Mouse (Mus musculus) kidney, embryonic 16.5 days (tissue): Measurements from ENCODE around the gene Anapc11. TPM values are rescaled to one million over a fixed set of nuclear protein-coding genes. Genes with fewer than 3 reads are reported as not detected.
A peak's percentile ranks its signal among the peaks of the same experiment; 100 is the strongest.

ENCODE experiments used
- ATAC-seq: fragments of 200-750 bp; cut with Nextera tagmentation; 2 replicates; pipeline ENCODE4 v1.8.0; 2017; ENCODE audit warnings: moderate TSS enrichment; ENCODE audit not compliant: low FRiP score, low TSS enrichment
- H3K27ac ChIP-seq: fragments of 300-500 bp; sonication (generic); 2 replicates; pipeline ENCODE4 v1.5.1; 2014; ENCODE audit warnings: low read length
- H3K27me3 ChIP-seq: fragments of 300-500 bp; sonication (generic); 2 replicates; pipeline ENCODE4 v1.6.1; 2014; ENCODE audit warnings: low read length, control low read depth, mixed read lengths; ENCODE audit not compliant: insufficient read depth
- H3K36me3 ChIP-seq: fragments of 300-500 bp; sonication (generic); 2 replicates; pipeline ENCODE4 v1.6.1; 2014; ENCODE audit warnings: low read length, control low read depth, mixed read lengths; ENCODE audit not compliant: insufficient read depth
- H3K4me1 ChIP-seq: fragments of 300-500 bp; sonication (generic); 2 replicates; pipeline ENCODE4 v1.6.1; 2014; ENCODE audit warnings: low read length, control low read depth, mixed read lengths; ENCODE audit not compliant: insufficient read depth
- H3K4me2 ChIP-seq: fragments of 300-500 bp; sonication (generic); replicated peaks from 2 replicates; pipeline ENCODE4 v1.6.1; 2014; ENCODE audit warnings: low read depth, low read length
- H3K4me3 ChIP-seq: fragments of 300-500 bp; sonication (generic); 2 replicates; pipeline ENCODE4 v1.5.1; 2014; ENCODE audit warnings: mild to moderate bottlenecking, low read length
- H3K9ac ChIP-seq: fragments of 300-500 bp; sonication (generic); replicated peaks from 2 replicates; pipeline ENCODE4 v1.6.1; 2014; ENCODE audit warnings: low read length
- H3K9me3 ChIP-seq: fragments of 300-500 bp; sonication (generic); 2 replicates; pipeline ENCODE4 v1.6.1; 2016; ENCODE audit warnings: low read length, control low read depth
- WGBS: fragments of 180-500 bp; shearing (Covaris S2); extraction: QIAGEN DNeasy Blood & Tissue Kit; methylation state at CpG from one replicate; pipeline ENCODE4 v1.1.7; 2014; 5-methylcytosine and 5-hydroxymethylcytosine counted together
- polyA plus RNA-seq: library from polyadenylated mRNA; unstranded; fragments of >200 nt; fragmentation: Nextera tagmentation; extraction: Ambion mirVana; gene quantifications from 2 replicates; pipeline ENCODE4 v1.2.1, GENCODE M21; 2015

Gene Anapc11
- polyA plus RNA-seq, 1 experiment from 2014 or later, result 195 TPM

DNA sequence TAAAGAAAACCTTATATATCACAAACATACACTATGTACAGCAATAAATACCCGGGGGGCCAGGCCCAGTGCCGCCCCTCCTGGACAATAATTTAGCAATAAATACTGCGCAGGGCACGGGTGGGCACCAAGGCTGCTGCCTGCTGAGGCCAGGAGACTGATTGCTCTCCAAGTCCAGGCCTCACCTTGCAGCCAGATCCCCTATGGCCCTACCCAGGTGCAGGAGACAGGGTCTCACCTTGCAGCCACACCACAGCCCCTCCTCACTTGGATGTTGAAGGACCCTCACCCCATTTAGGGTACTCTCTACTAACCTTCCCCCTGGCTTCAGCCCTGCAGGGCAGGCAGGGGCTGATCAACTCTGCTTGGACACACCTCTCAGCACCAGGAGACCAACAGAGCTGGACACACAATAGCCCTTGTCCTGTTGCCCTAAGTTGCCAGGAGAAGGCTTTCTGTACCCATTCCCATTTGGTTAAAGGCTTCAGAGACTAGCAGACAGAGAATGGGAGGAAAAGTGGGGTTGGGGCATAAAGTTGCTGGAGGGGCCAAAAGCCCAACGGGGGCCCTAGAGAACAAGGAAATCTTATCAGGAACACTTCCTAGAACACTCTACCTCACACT lies 27.0 kb downstream of the Anapc11 start, which contains the start of gene Sirt7:
TSS of gene Sirt7 (minus strand) at position 89 of the 624 bp plus-strand sequence.
- Histone ChIP-seq H3K27ac (peak within 1 kb of the TSS; percentile 74), H3K9me3 (no peaks in the 10 kb centered on the region), H3K4me3 (peak within 1 kb of the TSS; percentile 95), H3K4me2 (peak within 1 kb of the TSS; percentile 96), H3K27me3 (no peaks in the 10 kb centered on the region), H3K9ac (peak within 1 kb of the TSS; percentile 77), H3K36me3 (peaks cover 38% of the 10 kb centered on the region), H3K4me1 (peaks cover 26% of the 10 kb centered on the region)
- WGBS, result 22% methylated on average over 5 of the region's 5 CpGs
- peak; percentile 29 for ATAC-seq

DNA sequence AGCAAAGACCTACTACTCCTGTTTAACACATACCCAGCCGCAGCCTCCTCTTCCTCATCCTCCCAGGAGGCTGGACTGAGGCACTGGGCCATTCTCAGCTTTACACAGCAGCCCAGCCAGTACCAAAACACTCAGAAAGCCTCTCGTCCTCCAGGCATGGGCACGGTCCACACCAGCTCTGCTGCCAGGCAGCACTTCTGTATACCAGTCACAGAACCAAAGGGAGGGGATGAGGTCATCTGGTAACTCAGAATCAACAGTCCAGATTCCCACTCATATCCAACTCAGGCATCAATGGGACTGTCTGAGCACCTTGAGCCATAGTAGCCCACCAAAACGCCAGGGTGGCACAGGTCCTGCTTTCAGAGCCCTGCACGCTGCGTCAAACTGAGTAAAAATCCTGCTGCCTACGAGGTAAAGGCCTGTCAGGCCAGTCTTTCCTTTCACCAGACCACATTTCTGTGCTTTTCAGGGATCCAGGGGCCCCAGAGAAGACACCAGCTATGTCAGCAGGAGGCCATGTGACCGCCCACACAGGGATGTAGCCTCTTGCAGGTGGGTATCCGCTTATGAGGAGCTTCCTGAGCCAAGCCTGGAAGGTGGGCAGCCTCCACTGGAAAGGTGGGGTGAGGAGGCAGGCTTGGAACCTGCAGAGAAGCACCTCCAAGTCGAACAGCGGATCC lies 28.7 kb downstream of the Anapc11 start:
- Histone ChIP-seq H3K27me3 (no peaks in the 10 kb centered on the region), H3K36me3 (peaks cover 23% of the 10 kb centered on the region), H3K9ac (no peak overlapping the region), H3K4me3 (no peak overlapping the region), H3K9me3 (no peaks in the 10 kb centered on the region), H3K4me2 (no peak overlapping the region), H3K27ac (no peak overlapping the region), H3K4me1 (peaks cover 43% of the 10 kb centered on the region)
- 91% methylated on average over 11 of the region's 11 CpGs for WGBS
- ATAC-seq, result no peak

- H3K36me3 ChIP-seq, result peaks cover 22% of the 10 kb centered on the region
- H3K9me3 ChIP-seq, result no peaks in the 10 kb centered on the region
- ATAC-seq, result no peak
- H3K4me3 ChIP-seq, result no peak overlapping the region
- no peak overlapping the region for H3K9ac ChIP-seq
- 83% methylated on average over 22 of the region's 22 CpGs for WGBS
- H3K4me1 ChIP-seq, result peaks cover 48% of the 10 kb centered on the region
- H3K27me3 ChIP-seq, result no peaks in the 10 kb centered on the region
- H3K4me2 ChIP-seq, result no peak overlapping the region
- H3K27ac ChIP-seq, result no peak overlapping the region
Observed at GRCm38 (mm10) chr11:120627468-120628300, 29.5 kb downstream of the Anapc11 start.

GRCm38 (mm10) chr11:120628601-120629340 lies 30.6 kb downstream of the Anapc11 start:
- ATAC-seq, result no peak
- no peak overlapping the region for H3K4me2 ChIP-seq

GRCm38 (mm10) chr11:120629341-120629730 lies 31.1 kb downstream of the Anapc11 start:
- Histone ChIP-seq H3K36me3 (peaks cover 17% of the 10 kb centered on the region), H3K4me2 (peak overlapping the region; percentile 37), H3K9ac (peak overlapping the region; percentile 40; the same call in 1 of the 2 replicates), H3K4me1 (peaks cover 45% of the 10 kb centered on the region), H3K27me3 (no peaks in the 10 kb centered on the region), H3K4me3 (no peak overlapping the region), H3K9me3 (no peaks in the 10 kb centered on the region), H3K27ac (peak overlapping the region; percentile 85)
- ATAC-seq, result no peak
- 78% methylated on average over 23 of the region's 23 CpGs for WGBS

More at GRCm38 (mm10) chr11:120628601-120629340, 30.6 kb downstream of the Anapc11 start:
- Histone ChIP-seq H3K4me3 (no peak overlapping the region), H3K4me1 (peaks cover 47% of the 10 kb centered on the region), H3K36me3 (peaks cover 17% of the 10 kb centered on the region), H3K27ac (no peak overlapping the region), H3K27me3 (no peaks in the 10 kb centered on the region), H3K9me3 (no peaks in the 10 kb centered on the region), H3K9ac (no peak overlapping the region)
- WGBS, result 93% methylated on average over 23 of the region's 23 CpGs

DNA sequence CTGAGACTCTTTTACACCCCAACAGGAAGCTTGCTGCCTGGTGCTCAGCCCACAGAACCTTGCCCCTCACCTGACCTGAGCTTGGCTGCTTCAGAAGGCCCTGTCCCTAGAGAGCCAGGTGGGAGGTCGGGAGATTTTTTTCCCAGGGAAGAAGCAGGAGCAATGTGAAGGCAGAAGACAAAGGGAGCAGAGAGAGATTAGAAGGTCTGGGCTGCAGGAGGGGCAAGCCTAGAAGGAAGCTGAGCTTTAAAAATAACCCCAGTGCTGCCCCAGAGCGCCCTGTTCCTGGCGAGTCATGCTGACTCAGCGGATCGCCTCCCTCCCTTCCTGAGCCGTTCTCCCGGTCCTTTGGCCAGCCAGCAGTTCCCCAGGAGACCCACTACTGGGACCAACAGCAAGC lies 31.7 kb downstream of the Anapc11 start:
- H3K4me1 ChIP-seq, result peaks cover 44% of the 10 kb centered on the region
- WGBS, result 23% methylated on average over 7 of the region's 7 CpGs
- peak overlapping the region; percentile 40 for H3K9ac ChIP-seq
- no peaks in the 10 kb centered on the region for H3K27me3 ChIP-seq
- H3K4me3 ChIP-seq, result peak overlapping the region; percentile 8; the same call in 1 of the 2 replicates
- H3K27ac ChIP-seq, result peak overlapping the region; percentile 85
- no peak for ATAC-seq
- H3K9me3 ChIP-seq, result no peaks in the 10 kb centered on the region
- peaks cover 17% of the 10 kb centered on the region for H3K36me3 ChIP-seq
- H3K4me2 ChIP-seq, result peak overlapping the region; percentile 37

DNA sequence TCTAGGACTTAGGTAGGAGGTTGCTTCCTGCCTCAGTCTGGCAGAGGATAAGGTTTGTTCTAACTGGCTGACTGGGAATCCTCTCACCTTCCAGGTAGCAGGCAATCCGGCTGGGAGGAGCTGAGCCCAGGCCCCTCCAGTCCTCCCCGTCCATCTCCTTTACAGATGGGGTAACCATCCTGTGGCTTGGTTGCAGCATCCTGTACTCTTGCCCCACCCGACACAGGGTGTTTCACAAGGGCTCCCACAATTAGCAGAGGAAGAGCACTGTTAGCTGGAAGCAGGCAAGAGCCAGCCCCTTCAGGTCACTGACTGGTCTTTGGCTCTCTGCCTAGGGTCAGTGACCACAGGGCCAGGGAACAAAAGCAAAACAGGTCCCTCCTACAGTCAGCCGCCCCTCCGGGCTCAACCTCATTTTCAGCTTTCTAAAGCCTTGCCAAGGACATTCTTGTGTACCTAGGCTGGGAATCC lies 32.2 kb downstream of the Anapc11 start:
- Histone ChIP-seq H3K9me3 (no peaks in the 10 kb centered on the region), H3K9ac (peak overlapping the region; percentile 40), H3K36me3 (peaks cover 17% of the 10 kb centered on the region), H3K4me3 (0 out of 2 replicates have a peak overlapping the region, but pooled peaks have one; percentile 8), H3K4me1 (peaks cover 39% of the 10 kb centered on the region), H3K27me3 (no peaks in the 10 kb centered on the region), H3K27ac (peak overlapping the region; percentile 85), H3K4me2 (peak overlapping the region; percentile 37)
- WGBS, result 18% methylated on average over 5 of the region's 5 CpGs
- no peak for ATAC-seq

DNA sequence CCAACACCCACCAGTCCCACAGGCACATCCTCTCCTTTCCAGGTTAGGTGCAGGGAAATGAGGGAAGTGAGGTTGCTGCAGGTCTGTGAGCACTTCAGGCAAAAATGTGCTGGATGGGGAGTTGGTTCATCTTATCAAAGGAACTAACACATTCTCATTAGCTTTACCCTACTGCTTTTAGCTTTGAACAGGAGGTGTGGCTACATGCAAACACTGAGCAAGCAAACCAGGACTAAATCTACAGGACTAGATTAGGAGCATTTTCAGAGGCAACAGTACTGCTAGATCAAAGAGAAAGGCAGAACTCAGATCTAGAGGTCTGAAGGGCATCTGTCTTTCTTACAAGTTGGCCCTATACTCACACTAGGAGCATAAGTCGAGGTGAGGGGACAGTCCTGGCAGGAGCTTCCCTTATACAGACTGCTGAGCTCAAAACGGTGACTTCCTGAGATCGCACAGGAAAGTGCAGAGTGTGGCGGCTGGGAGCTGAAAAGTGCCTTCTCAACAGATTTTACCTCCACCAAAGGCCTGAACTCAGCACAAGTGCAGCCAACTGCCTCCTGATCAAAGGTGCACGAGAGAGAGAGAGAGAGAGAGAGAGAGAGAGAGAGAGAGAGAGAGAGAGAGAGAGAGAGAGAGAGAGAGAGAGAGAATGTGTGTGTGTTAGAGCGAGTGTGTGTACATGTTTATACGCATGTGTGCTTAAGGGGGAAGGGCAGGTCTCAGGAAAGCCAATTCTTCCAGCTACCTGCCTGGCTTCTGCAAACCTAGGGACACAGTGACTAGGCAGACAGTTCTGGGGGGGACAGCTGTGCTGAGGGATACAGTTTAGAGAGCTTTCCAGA lies 32.9 kb downstream of the Anapc11 start:
- H3K27ac ChIP-seq, result peak overlapping the region; percentile 85
- no peak for ATAC-seq

More for the DNA sequence above, 32.9 kb downstream of the Anapc11 start:
- peaks cover 17% of the 10 kb centered on the region for H3K36me3 ChIP-seq
- H3K9ac ChIP-seq, result peak overlapping the region; percentile 40
- peak overlapping the region; percentile 90 for H3K4me3 ChIP-seq
- H3K9me3 ChIP-seq, result no peaks in the 10 kb centered on the region
- H3K4me2 ChIP-seq, result peak overlapping the region; percentile 84
- H3K4me1 ChIP-seq, result peaks cover 39% of the 10 kb centered on the region
- 28% methylated on average over 7 of the region's 7 CpGs for WGBS
- H3K27me3 ChIP-seq, result no peaks in the 10 kb centered on the region
